Mouse (Mus musculus) embryonic fibroblast, embryonic 13.5 days (primary cell): ENCODE results near the gene Rnf227.

Experiments used
- CTCF ChIP-seq: IDR thresholded peaks from 2 replicates; pipeline ENCODE4 v1.5.1; 2011; ENCODE audit warnings: mild to moderate bottlenecking, control low read depth, low read length, moderate library complexity, borderline replicate concordance; ENCODE audit not compliant: insufficient read depth
- POLR2A ChIP-seq: IDR thresholded peaks from 2 replicates; pipeline ENCODE4 v1.6.1; 2011; ENCODE audit warnings: low read depth, mild to moderate bottlenecking, control low read depth, low read length, moderate library complexity

GRCm38 (mm10) chr11:69324749-69325148 is 15.5 kb upstream of the Rnf227 start:
- TF ChIP-seq CTCF: no peak
- no peak for TF ChIP-seq POLR2A
